Mouse (Mus musculus) forebrain, embryonic 15.5 days (tissue): ENCODE measurements around the gene Olfm2. TPM values are rescaled to one million over a fixed set of nuclear protein-coding genes. Genes with fewer than 3 reads are reported as not detected.

ENCODE experiments used
- ATAC-seq: fragments of 200-750 bp; cut with Nextera tagmentation; replicated peaks from 2 replicates; pipeline ENCODE4 v1.8.0; 2017; ENCODE audit warnings: mild to moderate bottlenecking, moderate TSS enrichment, moderate library complexity
- H3K27ac ChIP-seq: fragments of 300-500 bp; sonication (generic); replicated peaks from 2 replicates; pipeline ENCODE4 v1.5.1; 2015; ENCODE audit warnings: mild to moderate bottlenecking, inconsistent platforms
- H3K27me3 ChIP-seq: fragments of 300-500 bp; sonication (generic); 2 replicates; pipeline ENCODE4 v1.6.1; 2015; ENCODE audit warnings: inconsistent platforms
- H3K36me3 ChIP-seq: fragments of 300-500 bp; sonication (generic); 2 replicates; pipeline ENCODE4 v1.6.1; 2015; ENCODE audit warnings: mild to moderate bottlenecking, inconsistent platforms
- H3K4me1 ChIP-seq: fragments of 300-500 bp; sonication (generic); 2 replicates; pipeline ENCODE4 v1.6.1; 2015; ENCODE audit warnings: inconsistent platforms
- H3K4me2 ChIP-seq: fragments of 300-500 bp; sonication (generic); replicated peaks from 2 replicates; pipeline ENCODE4 v1.6.1; 2015; ENCODE audit warnings: mild to moderate bottlenecking, inconsistent platforms
- H3K4me3 ChIP-seq: fragments of 300-500 bp; sonication (generic); 2 replicates; pipeline ENCODE4 v1.5.1; 2015; ENCODE audit warnings: mild to moderate bottlenecking, inconsistent platforms
- H3K9ac ChIP-seq: fragments of 300-500 bp; sonication (generic); replicated peaks from 2 replicates; pipeline ENCODE4 v1.6.1; 2015; ENCODE audit warnings: mild to moderate bottlenecking, inconsistent platforms
- H3K9me3 ChIP-seq: fragments of 300-500 bp; sonication (generic); 2 replicates; pipeline ENCODE4 v1.6.1; 2016; ENCODE audit warnings: inconsistent platforms
- WGBS: fragments of 180-500 bp; shearing (Covaris S2); methylation state at CpG from one replicate; pipeline ENCODE4 v1.1.7; 2015; ENCODE audit warnings: mixed read lengths; 5-methylcytosine and 5-hydroxymethylcytosine counted together
- polyA plus RNA-seq: library from polyadenylated mRNA; unstranded; fragments of >200 nt; fragmentation: Nextera tagmentation; extraction: Ambion mirVana; gene quantifications from 2 replicates; pipeline ENCODE4 v1.2.1, GENCODE M21; 2015

The Olfm2 gene
- polyA plus RNA-seq, 1 experiment from 2014 or later = 121 TPM

DNA sequence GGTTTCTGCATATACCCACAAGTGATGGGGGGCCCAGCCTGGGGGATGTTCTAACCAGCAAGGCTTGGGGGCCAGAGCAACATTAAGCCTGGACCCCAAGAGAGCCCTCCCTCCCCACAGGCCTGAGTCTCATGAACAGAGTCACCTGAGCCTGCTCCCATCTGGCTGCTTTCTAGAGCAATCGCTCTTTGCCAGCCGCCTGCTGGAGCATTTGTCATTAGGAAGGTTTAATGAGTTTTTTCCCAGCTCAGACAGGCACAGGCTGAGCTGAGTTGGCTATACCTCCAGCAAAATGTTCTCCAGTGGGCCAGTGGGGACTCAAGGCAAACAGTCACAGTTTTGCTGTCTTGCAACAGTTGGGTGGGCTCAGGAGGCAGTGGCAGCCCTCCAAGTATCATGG lies 81.8 kb downstream of the Olfm2 start:
- no peak overlapping the region for H3K4me2 ChIP-seq
- 47% methylated on average over 2 of the region's 2 CpGs for WGBS
- peaks cover 46% of the 10 kb centered on the region for H3K4me1 ChIP-seq
- H3K9me3 ChIP-seq = no peaks in the 10 kb centered on the region
- ATAC-seq = no peak; the same call in 1 of the 2 replicates
- H3K4me3 ChIP-seq = no peak overlapping the region
- peaks cover 29% of the 10 kb centered on the region for H3K36me3 ChIP-seq
- H3K27ac ChIP-seq = peak overlapping the region; percentile 85
- no peaks in the 10 kb centered on the region for H3K27me3 ChIP-seq
- H3K9ac ChIP-seq = peak overlapping the region; percentile 14; the same call in 1 of the 2 replicates

DNA sequence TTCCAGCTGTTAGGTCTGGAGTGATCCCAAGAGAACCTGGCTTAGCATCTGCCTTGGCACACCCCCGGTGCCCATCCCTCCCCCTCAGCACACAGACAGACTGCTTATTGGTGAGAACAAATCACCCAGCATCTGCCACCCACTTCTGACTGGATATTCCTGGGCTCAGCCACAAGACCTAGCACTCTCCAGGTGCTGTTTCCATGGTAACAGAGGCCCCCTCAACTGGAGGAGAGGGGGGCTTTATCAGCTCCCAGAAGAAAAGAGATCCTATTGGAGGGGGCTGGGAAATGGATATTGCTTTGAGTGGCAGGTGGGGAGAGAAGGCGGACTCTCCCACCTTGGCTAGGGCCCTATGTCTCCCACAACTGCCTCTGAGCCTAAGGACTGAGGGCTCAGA lies 82.2 kb downstream of the Olfm2 start:
- Histone ChIP-seq H3K9ac (0 out of 2 replicates have a peak overlapping the region, but pooled peaks have one; percentile 14), H3K4me1 (peaks cover 46% of the 10 kb centered on the region), H3K36me3 (peaks cover 33% of the 10 kb centered on the region), H3K27me3 (no peaks in the 10 kb centered on the region), H3K9me3 (no peaks in the 10 kb centered on the region), H3K4me2 (no peak overlapping the region), H3K27ac (peak overlapping the region; percentile 85), H3K4me3 (no peak overlapping the region)
- 58% methylated on average over 2 of the region's 2 CpGs for WGBS
- ATAC-seq = peak; percentile 60

DNA sequence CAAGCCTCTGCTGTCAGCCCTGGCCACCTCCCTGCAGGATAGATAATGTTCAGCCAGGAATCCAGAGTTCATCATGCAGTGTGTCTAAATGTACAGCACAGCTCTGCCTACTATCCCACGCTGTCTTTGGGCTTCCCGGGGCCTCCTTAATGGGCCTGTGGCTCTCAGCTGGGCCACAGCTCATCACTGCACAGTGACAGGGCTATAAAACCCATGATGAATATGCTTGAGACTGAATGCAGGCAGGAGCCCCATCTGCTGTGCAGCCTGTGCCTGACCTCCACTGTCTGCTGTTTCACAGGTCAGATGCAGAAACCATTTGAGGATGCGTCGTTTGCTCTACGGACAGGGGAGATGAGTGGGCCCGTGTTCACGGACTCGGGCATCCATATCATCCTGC lies 83.3 kb downstream of the Olfm2 start:
- Histone ChIP-seq H3K27me3 (no peaks in the 10 kb centered on the region), H3K4me2 (no peak overlapping the region), H3K9me3 (no peaks in the 10 kb centered on the region), H3K4me3 (no peak overlapping the region), H3K9ac (0 out of 2 replicates have a peak overlapping the region, but pooled peaks have one; percentile 11), H3K4me1 (peaks cover 46% of the 10 kb centered on the region), H3K27ac (peak overlapping the region; percentile 85), H3K36me3 (peaks cover 30% of the 10 kb centered on the region)
- 90% methylated on average over 8 of the region's 8 CpGs for WGBS
- ATAC-seq = no peak

DNA sequence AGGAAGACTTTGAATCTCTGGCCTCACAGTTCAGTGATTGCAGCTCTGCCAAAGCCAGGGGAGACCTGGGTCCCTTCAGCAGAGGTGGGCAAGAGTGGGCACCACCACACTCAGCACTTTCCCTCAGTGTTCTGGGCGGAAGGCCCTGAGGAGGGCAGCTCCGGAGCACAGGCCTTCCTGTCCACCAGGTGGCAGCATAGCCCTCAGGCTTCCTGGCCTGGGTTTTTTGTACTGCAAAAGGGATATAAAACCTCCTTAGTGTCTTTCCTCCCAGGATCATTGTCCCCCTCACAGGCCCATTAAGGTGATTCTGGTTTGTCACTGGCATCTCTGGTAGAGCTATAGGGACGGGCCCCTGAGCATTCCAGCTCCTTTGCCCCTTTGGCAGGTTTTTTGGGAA lies 83.8 kb downstream of the Olfm2 start:
- Histone ChIP-seq H3K4me2 (no peak overlapping the region), H3K4me1 (peaks cover 47% of the 10 kb centered on the region), H3K9ac (no peak overlapping the region), H3K36me3 (peaks cover 35% of the 10 kb centered on the region), H3K27ac (peak overlapping the region; percentile 85), H3K4me3 (no peak overlapping the region), H3K27me3 (no peaks in the 10 kb centered on the region), H3K9me3 (no peaks in the 10 kb centered on the region)
- peak; percentile 33; the same call in 1 of the 2 replicates for ATAC-seq
- WGBS = 48% methylated on average over 3 of the region's 3 CpGs

DNA sequence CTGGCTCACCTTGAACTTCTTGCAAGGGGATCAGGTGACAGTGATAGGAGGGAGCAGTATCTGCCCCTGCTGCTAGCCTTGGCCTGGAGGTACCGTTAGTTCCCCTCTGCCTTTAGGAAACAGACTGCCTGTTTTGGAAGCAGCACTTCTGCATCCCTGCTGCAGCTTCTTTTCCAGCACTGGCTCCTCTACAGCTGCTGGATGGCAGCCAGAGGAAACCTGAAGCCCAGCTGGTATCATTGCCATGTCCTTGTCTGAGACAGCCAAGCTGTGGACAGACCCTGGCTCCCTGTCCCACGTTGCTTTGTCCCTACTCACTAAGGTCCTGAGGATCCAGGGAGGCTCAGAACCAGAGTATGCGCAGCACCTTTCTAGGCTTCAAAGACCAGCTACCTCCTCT lies 88.6 kb downstream of the Olfm2 start:
- Histone ChIP-seq H3K27me3 (no peaks in the 10 kb centered on the region), H3K4me2 (no peak overlapping the region), H3K4me1 (peaks cover 38% of the 10 kb centered on the region), H3K9ac (no peak overlapping the region), H3K27ac (no peak overlapping the region), H3K36me3 (peaks cover 49% of the 10 kb centered on the region), H3K4me3 (no peak overlapping the region), H3K9me3 (no peaks in the 10 kb centered on the region)
- ATAC-seq = no peak
- WGBS = 73% methylated on average over 3 of the region's 3 CpGs

GRCm38 (mm10) chr9:20653859-20654258 lies 92.3 kb downstream of the Olfm2 start:
- Histone ChIP-seq H3K27ac (no peak overlapping the region), H3K4me2 (no peak overlapping the region), H3K9ac (no peak overlapping the region), H3K4me3 (0 out of 2 replicates have a peak overlapping the region, but pooled peaks have one; percentile 93), H3K27me3 (no peaks in the 10 kb centered on the region), H3K36me3 (peaks cover 32% of the 10 kb centered on the region), H3K9me3 (no peaks in the 10 kb centered on the region), H3K4me1 (peaks cover 42% of the 10 kb centered on the region)
- 91% methylated on average over 3 of the region's 3 CpGs for WGBS
- no peak for ATAC-seq

GRCm38 (mm10) chr9:20652260-20652658 lies 93.9 kb downstream of the Olfm2 start:
- ATAC-seq = peak; percentile 26
- Histone ChIP-seq H3K9me3 (no peaks in the 10 kb centered on the region), H3K36me3 (peaks cover 41% of the 10 kb centered on the region), H3K4me1 (peaks cover 40% of the 10 kb centered on the region), H3K27ac (peak overlapping the region; percentile 46; the same call in 1 of the 2 replicates), H3K9ac (peak overlapping the region; percentile 65), H3K27me3 (no peaks in the 10 kb centered on the region), H3K4me3 (peak overlapping the region; percentile 93), H3K4me2 (peak overlapping the region; percentile 79)
- WGBS = 0% methylated on average over 21 of the region's 25 CpGs

- Histone ChIP-seq H3K9ac (peak within 1 kb of the TSS; percentile 65), H3K27ac (peak within 1 kb of the TSS; percentile 58; the same call in 1 of the 2 replicates), H3K4me1 (peaks cover 38% of the 10 kb centered on the region), H3K36me3 (peaks cover 40% of the 10 kb centered on the region), H3K27me3 (no peaks in the 10 kb centered on the region), H3K4me2 (peak within 1 kb of the TSS; percentile 79), H3K9me3 (no peaks in the 10 kb centered on the region), H3K4me3 (peak within 1 kb of the TSS; percentile 93)
- under 1% methylated on average over 45 of the region's 45 CpGs for whole genome bisulfite sequencing
- peak; percentile 99 for ATAC-seq
Observed at GRCm38 (mm10) chr9:20651602-20652259, 94.4 kb downstream of the Olfm2 start, which contains the start of gene Pin1. TSS of gene Pin1 (plus strand) at chr9:20652095.

- Histone ChIP-seq H3K4me3 (peak overlapping the region; percentile 66), H3K9ac (peak overlapping the region; percentile 76), H3K27ac (peak overlapping the region; percentile 88), H3K4me2 (peak overlapping the region; percentile 98), H3K36me3 (peaks cover 28% of the 10 kb centered on the region), H3K27me3 (no peaks in the 10 kb centered on the region), H3K4me1 (peaks cover 51% of the 10 kb centered on the region), H3K9me3 (no peaks in the 10 kb centered on the region)
- no peak for ATAC-seq
- WGBS = 3% methylated on average over 17 of the region's 17 CpGs
Observed at GRCm38 (mm10) chr9:20645121-20645520, 101.0 kb downstream of the Olfm2 start.

DNA sequence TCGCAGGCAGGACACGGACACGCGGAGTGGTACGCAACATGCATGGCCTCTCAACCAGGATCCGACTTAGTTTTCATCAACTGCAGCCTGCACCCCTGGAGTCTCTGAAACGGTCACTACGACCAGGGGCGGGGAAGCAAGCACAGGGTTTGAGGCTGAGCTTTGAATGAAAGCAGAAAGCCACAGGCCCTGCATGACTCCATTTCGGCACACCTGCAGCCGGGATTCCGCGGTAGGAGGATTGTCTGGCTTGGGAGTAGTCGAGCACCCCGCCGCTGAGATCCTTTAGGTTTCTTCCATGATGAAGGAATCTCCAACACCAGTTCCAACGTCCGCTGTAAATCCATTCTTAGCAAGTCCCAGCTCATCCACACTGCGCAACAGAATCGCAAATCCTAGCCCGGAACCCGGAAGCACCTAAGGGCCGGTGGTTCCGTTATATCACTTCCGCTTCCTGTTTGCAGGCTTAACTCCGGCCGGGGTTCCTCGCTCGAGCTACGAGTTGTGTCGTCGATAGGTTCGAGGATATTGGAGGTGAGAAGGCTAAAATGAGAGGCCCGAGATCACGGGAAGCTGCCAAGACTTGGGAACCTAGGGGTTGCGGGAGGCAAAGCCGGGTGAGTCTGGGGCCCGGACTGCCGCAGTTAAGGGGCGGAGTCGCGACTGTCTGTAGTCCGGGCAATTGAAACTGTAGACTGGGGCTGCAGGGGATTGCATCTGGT lies 101.6 kb downstream of the Olfm2 start, which contains the start of gene Fbxl12:
Gene Fbxl12 (minus strand): TSS at position 408 of the 722 bp plus-strand sequence.
- H3K4me2 ChIP-seq = peak within 1 kb of the TSS; percentile 98
- H3K4me1 ChIP-seq = peaks cover 51% of the 10 kb centered on the region
- peaks cover 28% of the 10 kb centered on the region for H3K36me3 ChIP-seq
- H3K27ac ChIP-seq = peak within 1 kb of the TSS; percentile 88
- no peaks in the 10 kb centered on the region for H3K9me3 ChIP-seq
- no peaks in the 10 kb centered on the region for H3K27me3 ChIP-seq
- H3K4me3 ChIP-seq = peak within 1 kb of the TSS; percentile 66
- peak within 1 kb of the TSS; percentile 76 for H3K9ac ChIP-seq
- peak; percentile 49 for ATAC-seq
- under 1% methylated on average over 43 of the region's 43 CpGs for WGBS

- peaks cover 27% of the 10 kb centered on the region for H3K36me3 ChIP-seq
- no peak for ATAC-seq
- H3K9me3 ChIP-seq = no peaks in the 10 kb centered on the region
- 12% methylated on average over 13 of the region's 13 CpGs for WGBS
- H3K27me3 ChIP-seq = no peaks in the 10 kb centered on the region
- H3K4me3 ChIP-seq = peak overlapping the region; percentile 66
- peak overlapping the region; percentile 88 for H3K27ac ChIP-seq
- H3K4me1 ChIP-seq = peaks cover 51% of the 10 kb centered on the region
- H3K9ac ChIP-seq = peak overlapping the region; percentile 76
- H3K4me2 ChIP-seq = peak overlapping the region; percentile 98
Observed at GRCm38 (mm10) chr9:20643781-20644180, 102.4 kb downstream of the Olfm2 start.

DNA sequence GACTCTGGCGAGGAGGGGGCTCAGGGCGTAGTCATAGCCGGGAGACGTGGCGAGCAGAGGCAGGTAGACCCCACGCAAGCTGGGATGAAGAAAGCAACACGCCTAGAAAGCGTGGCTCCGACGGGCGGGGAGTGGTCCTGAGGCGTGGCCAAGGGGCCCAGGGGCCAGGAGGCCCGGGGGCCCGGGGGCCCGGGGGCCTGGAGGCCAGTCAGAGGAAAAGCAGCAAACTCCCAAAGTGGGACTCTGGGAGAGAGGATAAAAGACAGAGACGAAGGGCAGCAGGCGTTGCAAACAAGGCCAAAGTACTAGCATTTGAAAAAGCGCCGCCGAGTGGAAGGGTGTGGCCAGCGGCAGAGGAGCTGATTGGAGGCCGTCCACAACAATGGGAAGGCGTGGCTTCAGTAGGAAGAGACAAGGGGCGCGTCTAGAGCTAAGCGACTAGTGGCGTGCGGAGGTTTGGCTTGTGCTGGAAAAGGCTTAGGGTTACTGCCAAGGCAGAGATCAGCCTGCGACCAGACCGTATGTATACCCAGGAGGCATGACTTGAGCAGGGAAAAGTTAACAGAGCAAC lies 103.2 kb downstream of the Olfm2 start:
- Histone ChIP-seq H3K27me3 (no peaks in the 10 kb centered on the region), H3K9ac (peak overlapping the region; percentile 76), H3K4me3 (peak overlapping the region; percentile 66), H3K36me3 (peaks cover 28% of the 10 kb centered on the region), H3K9me3 (no peaks in the 10 kb centered on the region), H3K4me1 (peaks cover 51% of the 10 kb centered on the region), H3K4me2 (peak overlapping the region; percentile 98), H3K27ac (peak overlapping the region; percentile 88)
- WGBS = 1% methylated on average over 30 of the region's 30 CpGs
- ATAC-seq = peak; percentile 79
